Mouse (Mus musculus) left cerebral cortex, adult 2 months (tissue): ENCODE results near the gene Mgat4c. TPM values are rescaled to one million over a fixed set of nuclear protein-coding genes. Genes with fewer than 3 reads are reported as not detected.

Experiments used
- DNase-seq, 2 experiments: peaks; one replicate each; pipeline ENCODE4 v3.0.0; 2021 to 2022; ENCODE audit warnings: low spot score in 2 of 2, mixed read lengths in 1 of 2; ENCODE audit errors: extremely low spot score in 1 of 2
- H3K27ac ChIP-seq: fragments of 200-600 bp; 2 replicates; pipeline ENCODE4 v1.8.1; 2022
- H3K4me3 ChIP-seq: fragments of 200-600 bp; 2 replicates; pipeline ENCODE4 v1.8.1; 2022
- CTCF ChIP-seq: fragments of 200-600 bp; IDR thresholded peaks from 2 replicates; pipeline ENCODE4 v1.8.1; 2022; ENCODE audit warnings: antibody characterized with exemption, mild to moderate bottlenecking, moderate library complexity
- intact Hi-C: fragments of 180-260 bp; cut with DNase I; formaldehyde crosslinking; loops from one replicate; pipeline ENCODE4 v1.15.1; 2025
- total RNA-seq, 2 experiments: library from RNA; stranded (reverse); gene quantifications; 2 replicates each; pipeline ENCODE4 v1.2.3; 2021

The Mgat4c gene
- total RNA-seq, 2 experiments from 2014 or later, result 17.3 to 17.9 TPM

DNA sequence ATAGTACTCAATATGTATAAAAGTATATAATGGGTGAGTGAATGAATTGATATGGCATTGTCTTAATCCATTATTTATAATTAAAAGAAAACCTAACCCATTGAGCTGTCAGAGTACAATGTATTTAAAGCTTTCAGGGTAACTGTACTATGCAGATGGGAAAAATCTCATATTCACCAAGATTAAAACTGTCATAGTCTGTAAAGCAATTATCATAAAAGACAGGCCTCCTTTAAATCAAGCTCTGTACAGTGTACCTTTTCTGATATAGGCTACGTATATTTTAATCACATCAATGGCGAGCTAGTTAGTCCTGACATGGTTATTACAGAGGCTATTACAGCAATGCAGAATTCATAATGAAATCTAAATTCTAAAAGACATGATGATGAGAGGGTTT is 146.7 kb downstream of the Mgat4c start:
- no peak for TF ChIP-seq CTCF
- intact Hi-C loops, result no loop called here
- no peak overlapping the region for H3K27ac ChIP-seq
- DNase-seq, result no peak
- no peak overlapping the region for H3K4me3 ChIP-seq

DNA sequence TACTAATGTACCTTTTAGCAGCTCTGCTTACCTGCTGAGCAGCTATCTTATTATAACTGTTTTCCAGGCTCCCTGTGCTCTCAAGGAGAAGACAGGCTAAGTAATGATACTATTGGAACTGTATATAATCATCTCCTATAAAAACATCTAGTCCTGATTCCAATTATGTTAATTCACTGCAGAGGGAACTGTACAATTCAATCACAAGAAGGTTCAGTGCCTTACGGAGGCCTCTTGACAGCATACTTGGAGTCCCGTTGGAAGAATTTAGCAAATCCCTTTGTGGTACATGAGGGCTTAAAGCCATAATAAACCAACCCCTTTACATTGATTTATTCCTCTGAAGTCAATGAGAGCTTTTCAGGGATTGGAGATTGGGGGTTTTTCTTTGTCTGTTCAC is 174.8 kb downstream of the Mgat4c start:
- TF ChIP-seq CTCF, result no peak
- DNase-seq, result no peak
- no peak overlapping the region for H3K27ac ChIP-seq
- H3K4me3 ChIP-seq, result no peak overlapping the region
- intact Hi-C loops, result no loop called here

DNA sequence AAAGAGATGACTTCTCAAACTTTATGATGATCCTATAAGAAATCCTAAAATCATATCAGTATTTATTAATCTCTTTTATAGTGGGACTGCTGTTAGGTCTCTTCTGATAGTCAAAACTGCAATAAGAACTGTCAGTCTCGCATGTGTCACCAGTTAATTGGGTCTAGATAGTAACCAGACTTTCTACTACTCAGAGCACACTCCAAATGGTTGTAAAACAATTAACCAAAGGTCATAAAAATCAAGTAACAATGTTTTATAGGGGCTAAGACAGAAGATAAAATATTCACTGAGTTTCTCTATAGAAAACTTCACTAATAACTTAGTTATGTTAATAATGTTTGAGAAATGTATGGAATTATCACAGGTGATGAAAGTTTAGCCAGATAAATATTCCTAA is 208.6 kb downstream of the Mgat4c start:
- Histone ChIP-seq H3K27ac (no peak overlapping the region), H3K4me3 (no peak overlapping the region)
- TF ChIP-seq CTCF, result no peak
- DNase-seq, result no peak
- intact Hi-C loops, result no loop called here

DNA sequence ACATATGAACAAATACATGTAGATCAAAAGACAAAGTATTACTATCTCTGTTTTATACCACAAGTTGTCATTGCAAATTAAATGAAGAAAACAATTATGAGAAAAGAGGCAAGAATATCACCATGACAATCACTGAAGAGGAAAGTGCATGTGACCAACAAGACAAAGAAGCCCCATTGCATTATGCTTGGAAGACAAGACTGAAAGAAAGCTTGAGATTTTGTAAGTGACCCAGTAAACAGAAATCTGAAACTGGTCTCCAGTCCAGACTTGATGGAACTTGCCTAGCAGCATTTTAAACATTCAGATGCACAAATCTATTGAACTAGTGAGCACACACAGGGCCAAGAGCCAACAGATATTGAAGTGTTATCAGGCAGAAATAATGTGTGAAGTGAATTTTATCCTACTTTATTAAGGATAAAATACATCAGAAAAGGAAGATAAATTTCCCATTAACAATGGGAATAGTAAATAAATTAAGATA is 236.1 kb downstream of the Mgat4c start:
- no peak for TF ChIP-seq CTCF
- H3K4me3 ChIP-seq, result no peak overlapping the region
- no peak overlapping the region for H3K27ac ChIP-seq
- intact Hi-C loops, result no loop called here
- no peak for DNase-seq

- Histone ChIP-seq H3K27ac (no peak overlapping the region), H3K4me3 (no peak overlapping the region; the same call in 1 of the 2 replicates)
- TF ChIP-seq CTCF, result no peak
- no peak for DNase-seq
- intact Hi-C loops, result no loop called here
Measured at GRCm38 (mm10) chr10:101997612-101998011, 316.3 kb downstream of the Mgat4c start.

DNA sequence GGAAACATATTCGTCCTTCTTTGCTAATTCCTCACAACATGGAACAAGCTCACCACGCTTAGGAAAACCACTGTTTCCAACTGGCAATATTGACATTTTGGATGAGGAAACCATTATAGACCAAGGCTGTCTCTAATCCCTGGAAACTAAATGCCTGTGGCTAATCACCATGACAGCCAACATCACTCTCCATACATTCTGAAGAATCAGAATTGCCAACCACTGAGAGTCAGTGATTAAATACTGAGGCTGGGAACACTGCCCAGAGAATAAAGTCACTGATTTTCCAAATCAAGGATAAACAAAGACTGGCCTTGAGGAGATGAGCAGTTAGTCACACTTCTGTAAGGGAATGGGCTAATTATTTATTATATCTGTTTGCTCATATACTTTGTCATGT is 361.2 kb downstream of the Mgat4c start:
- H3K27ac ChIP-seq, result no peak overlapping the region
- H3K4me3 ChIP-seq, result no peak overlapping the region
- no peak for DNase-seq
- TF ChIP-seq CTCF, result no peak
- intact Hi-C loops, result no loop called here

- H3K4me3 ChIP-seq, result no peak overlapping the region
- no peak for TF ChIP-seq CTCF
- no peak overlapping the region for H3K27ac ChIP-seq
- intact Hi-C loops, result no loop called here
- no peak for DNase-seq
Measured at GRCm38 (mm10) chr10:102056218-102056617, 374.9 kb downstream of the Mgat4c start.

DNA sequence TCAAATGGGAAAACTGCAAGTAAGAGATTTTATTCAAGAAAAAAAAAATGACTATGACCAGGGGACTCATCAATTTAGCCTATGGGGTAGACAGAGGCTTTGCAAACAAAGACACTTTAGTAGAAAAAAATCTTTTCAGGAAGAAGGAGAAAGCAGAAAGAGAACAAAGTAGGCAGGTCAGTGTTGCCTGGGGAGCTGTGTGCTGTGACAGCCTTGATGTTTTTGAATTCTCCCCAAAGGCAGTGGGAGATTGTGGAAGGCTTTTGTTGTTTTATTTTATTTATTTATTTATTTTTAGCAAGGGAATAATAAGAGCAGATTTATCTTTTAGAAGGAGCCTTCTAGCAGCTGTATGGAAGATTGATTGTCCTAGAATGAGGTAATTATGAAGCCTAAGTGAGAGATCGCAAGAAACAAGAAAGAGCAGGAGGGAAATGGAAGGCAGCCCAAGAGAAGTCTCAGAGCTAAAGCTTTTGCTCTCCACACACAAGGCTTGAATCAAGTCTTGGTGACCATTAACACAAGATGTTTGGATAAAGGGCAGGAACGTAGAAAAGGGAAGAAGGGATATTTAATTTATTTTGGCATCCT is 375.8 kb downstream of the Mgat4c start:
- TF ChIP-seq CTCF, result no peak
- H3K4me3 ChIP-seq, result no peak overlapping the region
- no peak overlapping the region for H3K27ac ChIP-seq
- intact Hi-C loops, result no loop called here
- no peak for DNase-seq

DNA sequence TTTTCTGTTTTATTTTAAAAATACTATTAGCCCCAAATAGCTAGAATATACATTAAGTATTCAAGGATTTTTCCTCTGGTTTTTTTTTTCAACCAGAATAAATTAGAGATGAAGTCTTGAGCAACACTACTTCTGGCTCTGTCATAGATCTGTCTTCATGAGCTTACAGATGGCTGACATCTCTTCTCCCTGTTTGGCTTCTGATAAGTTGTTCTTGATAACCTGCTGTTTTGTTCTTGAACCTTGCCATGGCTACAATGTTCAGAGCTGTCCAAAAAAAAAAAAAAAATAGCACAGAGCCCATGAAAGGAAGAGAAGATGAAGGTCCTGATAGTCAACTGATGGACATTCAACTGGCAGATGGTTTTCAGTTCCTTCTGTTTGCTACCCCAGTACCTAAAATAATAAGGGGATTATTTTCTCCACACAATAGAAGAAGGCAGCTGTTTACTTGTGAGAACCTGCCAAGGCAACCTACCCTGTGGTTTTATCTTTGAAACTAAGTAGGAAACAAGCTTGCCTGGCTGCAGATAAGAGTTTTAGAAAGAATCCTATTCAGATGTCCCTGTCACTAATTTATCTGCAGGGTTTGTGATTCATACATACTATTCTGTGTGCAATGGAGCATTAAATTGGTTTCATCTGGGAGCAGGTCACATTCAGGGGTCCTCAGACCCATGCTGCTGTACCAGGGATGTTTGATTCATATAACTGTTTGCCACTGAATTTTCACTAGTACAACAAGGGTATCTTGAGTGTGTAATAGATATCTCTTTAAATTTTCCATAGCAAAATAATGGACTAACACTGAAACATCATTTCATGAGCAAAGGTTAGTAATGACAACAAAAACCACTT is 393.5 kb downstream of the Mgat4c start:
- no peak for DNase-seq
- H3K4me3 ChIP-seq, result no peak overlapping the region
- no peak overlapping the region for H3K27ac ChIP-seq
- TF ChIP-seq CTCF, result no peak
- intact Hi-C loops, result no loop called here

GRCm38 (mm10) chr10:102123153-102123552 is 441.9 kb downstream of the Mgat4c start:
- intact Hi-C loops, result no loop called here
- TF ChIP-seq CTCF, result no peak
- Histone ChIP-seq H3K4me3 (no peak overlapping the region), H3K27ac (no peak overlapping the region)
- no peak for DNase-seq

GRCm38 (mm10) chr10:102127340-102127739 is 446.1 kb downstream of the Mgat4c start:
- DNase-seq, result no peak
- intact Hi-C loops, result no loop called here
- TF ChIP-seq CTCF, result no peak
- Histone ChIP-seq H3K4me3 (no peak overlapping the region), H3K27ac (no peak overlapping the region)

GRCm38 (mm10) chr10:102154865-102155264 is 473.6 kb downstream of the Mgat4c start:
- intact Hi-C loops, result loop anchor here (5.0 kb wide), 2 partner anchors 1413 to 1528 kb away; no protein-coding TSS in a partner anchor
- Histone ChIP-seq H3K4me3 (no peak overlapping the region), H3K27ac (no peak overlapping the region)
- peak; percentile 48 for TF ChIP-seq CTCF
- DNase-seq, result no peak

GRCm38 (mm10) chr10:102155853-102156252 is 474.6 kb downstream of the Mgat4c start:
- no peak for DNase-seq
- Histone ChIP-seq H3K4me3 (no peak overlapping the region), H3K27ac (no peak overlapping the region)
- intact Hi-C loops, result loop anchor here (5.0 kb wide), 2 partner anchors 1414 to 1529 kb away; no protein-coding TSS in a partner anchor
- TF ChIP-seq CTCF, result no peak; the same call in 1 of the 2 replicates
